Mouse (Mus musculus): ENCODE data around the gene Tada3. TPM values are rescaled to one million over a fixed set of nuclear protein-coding genes. Genes with fewer than 3 reads are reported as not detected.

Tada3 gene
- polyA plus RNA-seq, 1 experiment from 2014 or later = 70.6 TPM

GRCm38 (mm10) chr6:113402094-113402493 is 24.4 kb upstream of the Tada3 start:
- Histone ChIP-seq H3K9ac (no peak overlapping the region), H3K4me1 (replicated peaks) (no peaks in the 10 kb centered on the region), H3K9me3 (no peaks in the 10 kb centered on the region), H3K36me3 (peaks cover 36% of the 10 kb centered on the region), H3K4me2 (no peak overlapping the region), H3K27ac (no peak overlapping the region), H3K27me3 (no peaks in the 10 kb centered on the region), H3K4me3 (no peak overlapping the region)
- WGBS = 93% methylated on average over 13 of the region's 13 CpGs
- ATAC-seq (ENCODE audit: low FRiP score) = no peak

- H3K9me3 ChIP-seq = no peaks in the 10 kb centered on the region; the same call in 1 of the 2 replicates
- WGBS = 86% methylated on average over 10 of the region's 10 CpGs
- H3K9ac ChIP-seq = no peak overlapping the region
- no peak for ATAC-seq (ENCODE audit: low FRiP score)
- no peak overlapping the region for H3K4me3 ChIP-seq
- peaks cover 20% of the 10 kb centered on the region for H3K4me1 ChIP-seq (replicated peaks)
- H3K27ac ChIP-seq = no peak overlapping the region
- no peaks in the 10 kb centered on the region for H3K27me3 ChIP-seq
- H3K36me3 ChIP-seq = peaks cover 30% of the 10 kb centered on the region
- no peak overlapping the region for H3K4me2 ChIP-seq
Measured at GRCm38 (mm10) chr6:113396270-113397030, 18.8 kb upstream of the Tada3 start.

GRCm38 (mm10) chr6:113395501-113395900 is 17.8 kb upstream of the Tada3 start:
- ATAC-seq (ENCODE audit: low FRiP score) = no peak
- 99% methylated on average over 6 of the region's 6 CpGs for WGBS
- Histone ChIP-seq H3K27ac (no peak overlapping the region), H3K27me3 (no peaks in the 10 kb centered on the region), H3K9me3 (no peaks in the 10 kb centered on the region; the same call in 1 of the 2 replicates), H3K9ac (no peak overlapping the region), H3K4me2 (no peak overlapping the region), H3K4me1 (replicated peaks) (peaks cover 29% of the 10 kb centered on the region), H3K36me3 (peaks cover 33% of the 10 kb centered on the region), H3K4me3 (no peak overlapping the region)

- WGBS = 94% methylated on average over 11 of the region's 11 CpGs
- no peak overlapping the region for H3K4me3 ChIP-seq
- no peak overlapping the region for H3K9ac ChIP-seq
- H3K9me3 ChIP-seq = no peaks in the 10 kb centered on the region; the same call in 1 of the 2 replicates
- no peaks in the 10 kb centered on the region for H3K27me3 ChIP-seq
- peaks cover 36% of the 10 kb centered on the region for H3K4me1 ChIP-seq (replicated peaks)
- no peak overlapping the region for H3K4me2 ChIP-seq
- no peak overlapping the region for H3K27ac ChIP-seq
- no peak for ATAC-seq (ENCODE audit: low FRiP score)
- H3K36me3 ChIP-seq = peaks cover 37% of the 10 kb centered on the region
Measured at GRCm38 (mm10) chr6:113394811-113395210, 17.1 kb upstream of the Tada3 start.

- Histone ChIP-seq H3K9me3 (no peaks in the 10 kb centered on the region; the same call in 1 of the 2 replicates), H3K4me1 (replicated peaks) (peaks cover 39% of the 10 kb centered on the region), H3K9ac (no peak overlapping the region), H3K27ac (no peak overlapping the region), H3K36me3 (peaks cover 41% of the 10 kb centered on the region), H3K4me2 (no peak overlapping the region), H3K4me3 (no peak overlapping the region), H3K27me3 (no peaks in the 10 kb centered on the region)
- no peak for ATAC-seq (ENCODE audit: low FRiP score)
- 94% methylated on average over 6 of the region's 6 CpGs for WGBS
Measured at GRCm38 (mm10) chr6:113393951-113394350, 16.3 kb upstream of the Tada3 start.

GRCm38 (mm10) chr6:113392387-113393071 is 14.8 kb upstream of the Tada3 start:
- no peaks in the 10 kb centered on the region; the same call in 1 of the 2 replicates for H3K9me3 ChIP-seq
- H3K9ac ChIP-seq = peak overlapping the region; percentile 78
- H3K36me3 ChIP-seq = peaks cover 48% of the 10 kb centered on the region
- ATAC-seq (ENCODE audit: low FRiP score) = peak; percentile 92
- H3K4me2 ChIP-seq = peak overlapping the region; percentile 81
- H3K4me1 ChIP-seq (replicated peaks) = peaks cover 39% of the 10 kb centered on the region
- H3K27me3 ChIP-seq = no peaks in the 10 kb centered on the region
- peak overlapping the region; percentile 48 for H3K4me3 ChIP-seq
- 1% methylated on average over 50 of the region's 51 CpGs for WGBS
- H3K27ac ChIP-seq = peak overlapping the region; percentile 84

- H3K27me3 ChIP-seq = no peaks in the 10 kb centered on the region
- 22% methylated on average over 10 of the region's 10 CpGs for WGBS
- H3K4me1 ChIP-seq (replicated peaks) = peaks cover 39% of the 10 kb centered on the region
- peak overlapping the region; percentile 48 for H3K4me3 ChIP-seq
- peak overlapping the region; percentile 78 for H3K9ac ChIP-seq
- peak overlapping the region; percentile 81 for H3K4me2 ChIP-seq
- H3K36me3 ChIP-seq = peaks cover 54% of the 10 kb centered on the region
- no peak for ATAC-seq (ENCODE audit: low FRiP score)
- H3K27ac ChIP-seq = peak overlapping the region; percentile 84
- no peaks in the 10 kb centered on the region; the same call in 1 of the 2 replicates for H3K9me3 ChIP-seq
Measured at GRCm38 (mm10) chr6:113392015-113392386, 14.3 kb upstream of the Tada3 start.

GRCm38 (mm10) chr6:113390715-113391114 is 13.0 kb upstream of the Tada3 start:
- Histone ChIP-seq H3K36me3 (peaks cover 61% of the 10 kb centered on the region), H3K27ac (no peak overlapping the region)
- no peak for ATAC-seq (ENCODE audit: low FRiP score)

GRCm38 (mm10) chr6:113388960-113389359 is 11.3 kb upstream of the Tada3 start, which contains the start of gene Ttll3:
TSS of gene Ttll3 (plus strand) at chr6:113389260.
- Histone ChIP-seq H3K27me3 (no peaks in the 10 kb centered on the region), H3K9ac (no peak within 1 kb of the TSS; the same call in 1 of the 2 replicates), H3K4me1 (replicated peaks) (peaks cover 39% of the 10 kb centered on the region), H3K36me3 (peaks cover 69% of the 10 kb centered on the region), H3K4me3 (no peak within 1 kb of the TSS), H3K27ac (no peak within 1 kb of the TSS), H3K9me3 (no peaks in the 10 kb centered on the region), H3K4me2 (no peak within 1 kb of the TSS)
- no peak for ATAC-seq (ENCODE audit: low FRiP score)
- 86% methylated on average over 8 of the region's 8 CpGs for WGBS

More at GRCm38 (mm10) chr6:113390715-113391114, 13.0 kb upstream of the Tada3 start:
- Histone ChIP-seq H3K4me3 (no peak overlapping the region), H3K4me1 (replicated peaks) (peaks cover 39% of the 10 kb centered on the region), H3K9me3 (no peaks in the 10 kb centered on the region; the same call in 1 of the 2 replicates), H3K4me2 (no peak overlapping the region), H3K9ac (no peak overlapping the region), H3K27me3 (no peaks in the 10 kb centered on the region)
- 74% methylated on average over 3 of the region's 3 CpGs for WGBS

GRCm38 (mm10) chr6:113386025-113386424 is 8.3 kb upstream of the Tada3 start:
- no peaks in the 10 kb centered on the region for H3K27me3 ChIP-seq
- peak overlapping the region; percentile 60; the same call in 1 of the 2 replicates for H3K27ac ChIP-seq
- 90% methylated on average over 3 of the region's 3 CpGs for WGBS

GRCm38 (mm10) chr6:113385160-113385714 is 7.6 kb upstream of the Tada3 start:
- no peaks in the 10 kb centered on the region for H3K9me3 ChIP-seq
- H3K27me3 ChIP-seq = no peaks in the 10 kb centered on the region
- H3K4me3 ChIP-seq = no peak overlapping the region
- no peak overlapping the region for H3K4me2 ChIP-seq
- WGBS = 82% methylated on average over 11 of the region's 11 CpGs
- ATAC-seq (ENCODE audit: low FRiP score) = no peak
- peaks cover 7% of the 10 kb centered on the region; the same call in 1 of the 2 replicates for H3K4me1 ChIP-seq (replicated peaks)
- no peak overlapping the region for H3K9ac ChIP-seq
- peak overlapping the region; percentile 60 for H3K27ac ChIP-seq
- H3K36me3 ChIP-seq = peaks cover 98% of the 10 kb centered on the region

More at GRCm38 (mm10) chr6:113386025-113386424, 8.3 kb upstream of the Tada3 start:
- Histone ChIP-seq H3K4me3 (no peak overlapping the region), H3K36me3 (peaks cover 98% of the 10 kb centered on the region), H3K4me1 (replicated peaks) (peaks cover 15% of the 10 kb centered on the region; the same call in 1 of the 2 replicates), H3K9me3 (no peaks in the 10 kb centered on the region), H3K9ac (no peak overlapping the region), H3K4me2 (no peak overlapping the region)
- peak; percentile 68 for ATAC-seq (ENCODE audit: low FRiP score)

GRCm38 (mm10) chr6:113384351-113384927 is 6.8 kb upstream of the Tada3 start:
- H3K9ac ChIP-seq = no peak overlapping the region
- no peak overlapping the region for H3K4me3 ChIP-seq
- no peak overlapping the region for H3K4me2 ChIP-seq
- H3K9me3 ChIP-seq = no peaks in the 10 kb centered on the region
- 0 out of 2 replicates have a peak overlapping the region, but pooled peaks have one; percentile 48 for H3K27ac ChIP-seq
- ATAC-seq (ENCODE audit: low FRiP score) = peak; percentile 66
- peaks cover 5% of the 10 kb centered on the region for H3K4me1 ChIP-seq (replicated peaks)
- WGBS = 88% methylated on average over 8 of the region's 8 CpGs
- peaks cover 91% of the 10 kb centered on the region for H3K36me3 ChIP-seq
- no peaks in the 10 kb centered on the region for H3K27me3 ChIP-seq

Measured in hindbrain, embryonic 13.5 days (tissue).